Mouse (Mus musculus) kidney, adult 2 months (tissue): ENCODE results near the gene Ttn. TPM values are rescaled to one million over a fixed set of nuclear protein-coding genes. Genes with fewer than 3 reads are reported as not detected.

Experiments used
- DNase-seq: peaks from one replicate; pipeline ENCODE4 v3.0.0; 2021
- H3K27ac ChIP-seq: fragments of 200-500 bp; 2 replicates; pipeline ENCODE4 v1.5.1; 2012; ENCODE audit warnings: low read depth, low read length, control low read depth, inconsistent platforms; ENCODE audit not compliant: insufficient read depth
- H3K27me3 ChIP-seq: fragments of 200-500 bp; replicated peaks from 2 replicates; pipeline ENCODE4 v1.6.1; 2012; ENCODE audit warnings: mild to moderate bottlenecking, moderate library complexity, low read length, inconsistent platforms; ENCODE audit not compliant: control insufficient read depth, insufficient read depth
- H3K36me3 ChIP-seq: fragments of 200-500 bp; 2 replicates; pipeline ENCODE4 v1.6.1; 2012; ENCODE audit warnings: mild to moderate bottlenecking, moderate library complexity, low read length, inconsistent platforms; ENCODE audit not compliant: control insufficient read depth, insufficient read depth
- H3K4me1 ChIP-seq: fragments of 200-500 bp; 2 replicates; pipeline ENCODE4 v1.6.1; 2011; ENCODE audit warnings: low read length; ENCODE audit not compliant: control insufficient read depth, insufficient read depth
- H3K4me3 ChIP-seq: fragments of 200-500 bp; 2 replicates; pipeline ENCODE4 v1.5.1; 2011; ENCODE audit warnings: mild to moderate bottlenecking, low read depth, low read length, control low read depth; ENCODE audit not compliant: insufficient read depth
- CTCF ChIP-seq: fragments of 200-500 bp; conservative IDR thresholded peaks from 2 replicates; pipeline ENCODE4 v1.5.1; 2011; ENCODE audit warnings: low read depth, mild to moderate bottlenecking, control low read depth, low read length, moderate library complexity, mixed read lengths; ENCODE audit not compliant: insufficient read depth, insufficient read length
- POLR2A ChIP-seq: fragments of 200-500 bp; IDR thresholded peaks from one replicate; pipeline ENCODE4 v1.6.1; 2011; ENCODE audit warnings: low read depth, low read length, control low read depth
- WGBS: fragments of 180-500 bp; shearing (Covaris S2); methylation state at CpG from one replicate; pipeline ENCODE4 v1.1.7; 2018; 5-methylcytosine and 5-hydroxymethylcytosine counted together
- polyA plus RNA-seq: library from polyadenylated mRNA; depleted of rRNA; stranded (reverse); fragments of >200 nt; gene quantifications from 2 replicates; pipeline ENCODE4 v1.2.3, GENCODE M21; 2012

Gene Ttn
- polyA plus RNA-seq, 1 experiment: 1.2 TPM

- Histone ChIP-seq H3K4me1 (no peaks in the 10 kb centered on the region), H3K36me3 (no peaks in the 10 kb centered on the region), H3K27me3 (no peaks in the 10 kb centered on the region), H3K27ac (no peak overlapping the region), H3K4me3 (no peak overlapping the region)
- 77% methylated on average over 9 of the region's 9 CpGs for WGBS
- DNase-seq: no peak
- TF ChIP-seq CTCF: no peak
- no peak for TF ChIP-seq POLR2A
Observed at GRCm38 (mm10) chr2:76806861-76807260, 175.5 kb downstream of the Ttn start.

- TF ChIP-seq CTCF (no peak), POLR2A (no peak)
- no peak overlapping the region for H3K27ac ChIP-seq
- DNase-seq: no peak
- WGBS: 46% methylated on average over 4 of the region's 4 CpGs
- no peaks in the 10 kb centered on the region for H3K27me3 ChIP-seq
- no peaks in the 10 kb centered on the region for H3K4me1 ChIP-seq
- H3K36me3 ChIP-seq: no peaks in the 10 kb centered on the region
- no peak overlapping the region for H3K4me3 ChIP-seq
Observed at GRCm38 (mm10) chr2:76806376-76806775, 176.0 kb downstream of the Ttn start.

GRCm38 (mm10) chr2:76805191-76805892 lies 177.0 kb downstream of the Ttn start:
- Histone ChIP-seq H3K4me1 (no peaks in the 10 kb centered on the region), H3K27ac (no peak overlapping the region), H3K27me3 (no peaks in the 10 kb centered on the region), H3K36me3 (no peaks in the 10 kb centered on the region), H3K4me3 (no peak overlapping the region)
- WGBS: 81% methylated on average over 5 of the region's 5 CpGs
- TF ChIP-seq CTCF (no peak), POLR2A (no peak)
- DNase-seq: no peak

- Histone ChIP-seq H3K4me1 (no peaks in the 10 kb centered on the region), H3K4me3 (no peak overlapping the region), H3K27ac (no peak overlapping the region), H3K27me3 (no peaks in the 10 kb centered on the region), H3K36me3 (no peaks in the 10 kb centered on the region)
- WGBS: 97% methylated on average over 12 of the region's 12 CpGs
- TF ChIP-seq CTCF (no peak), POLR2A (no peak)
- DNase-seq: no peak
Observed at GRCm38 (mm10) chr2:76784171-76784570, 198.2 kb downstream of the Ttn start.

- TF ChIP-seq CTCF (no peak), POLR2A (no peak)
- no peak overlapping the region for H3K4me3 ChIP-seq
- WGBS: 92% methylated on average over 13 of the region's 13 CpGs
- no peaks in the 10 kb centered on the region for H3K36me3 ChIP-seq
- H3K4me1 ChIP-seq: no peaks in the 10 kb centered on the region
- no peaks in the 10 kb centered on the region for H3K27me3 ChIP-seq
- no peak for DNase-seq
- H3K27ac ChIP-seq: no peak overlapping the region
Observed at GRCm38 (mm10) chr2:76780792-76781191, 201.6 kb downstream of the Ttn start.

GRCm38 (mm10) chr2:76769831-76770230 lies 212.5 kb downstream of the Ttn start:
- H3K36me3 ChIP-seq: no peaks in the 10 kb centered on the region
- no peak for DNase-seq
- H3K4me3 ChIP-seq: no peak overlapping the region
- TF ChIP-seq POLR2A (no peak), CTCF (no peak)
- WGBS: 93% methylated on average over 10 of the region's 10 CpGs
- H3K4me1 ChIP-seq: no peaks in the 10 kb centered on the region
- no peaks in the 10 kb centered on the region for H3K27me3 ChIP-seq
- no peak overlapping the region for H3K27ac ChIP-seq

GRCm38 (mm10) chr2:76767231-76767630 lies 215.1 kb downstream of the Ttn start:
- Histone ChIP-seq H3K36me3 (no peaks in the 10 kb centered on the region), H3K4me3 (no peak overlapping the region), H3K4me1 (no peaks in the 10 kb centered on the region), H3K27ac (no peak overlapping the region), H3K27me3 (no peaks in the 10 kb centered on the region)
- DNase-seq: no peak
- 92% methylated on average over 12 of the region's 12 CpGs for WGBS
- no peak for TF ChIP-seq CTCF
- no peak for TF ChIP-seq POLR2A

- WGBS: 92% methylated on average over 13 of the region's 13 CpGs
- TF ChIP-seq POLR2A: no peak
Observed at GRCm38 (mm10) chr2:76764526-76764925, 217.8 kb downstream of the Ttn start.

More at GRCm38 (mm10) chr2:76764526-76764925, 217.8 kb downstream of the Ttn start:
- no peaks in the 10 kb centered on the region for H3K27me3 ChIP-seq
- no peak overlapping the region for H3K4me3 ChIP-seq
- H3K36me3 ChIP-seq: no peaks in the 10 kb centered on the region
- no peak for DNase-seq
- H3K27ac ChIP-seq: no peak overlapping the region
- H3K4me1 ChIP-seq: no peaks in the 10 kb centered on the region
